Mouse (Mus musculus) left cerebral cortex, adult 18-20 months (tissue): ENCODE data around the gene Fars2. TPM values are rescaled to one million over a fixed set of nuclear protein-coding genes. Genes with fewer than 3 reads are reported as not detected.
"Not testable (repeated sequence)": the region's sequence is repeated elsewhere in the genome, so short reads cannot be mapped to it uniquely, and the experiment has no call there.

Source experiments
- DNase-seq, 2 experiments: peaks; one replicate each; pipeline ENCODE4 v3.0.0; 2021 to 2022; ENCODE audit warnings: low spot score in 2 of 2, mixed read lengths in 1 of 2
- total RNA-seq, 2 experiments: library from RNA; stranded (reverse); gene quantifications; 2 replicates each; pipeline ENCODE4 v1.2.3; 2021

Gene Fars2
- total RNA-seq, 2 experiments from 2014 or later: 39.5 to 43.8 TPM

DNA sequence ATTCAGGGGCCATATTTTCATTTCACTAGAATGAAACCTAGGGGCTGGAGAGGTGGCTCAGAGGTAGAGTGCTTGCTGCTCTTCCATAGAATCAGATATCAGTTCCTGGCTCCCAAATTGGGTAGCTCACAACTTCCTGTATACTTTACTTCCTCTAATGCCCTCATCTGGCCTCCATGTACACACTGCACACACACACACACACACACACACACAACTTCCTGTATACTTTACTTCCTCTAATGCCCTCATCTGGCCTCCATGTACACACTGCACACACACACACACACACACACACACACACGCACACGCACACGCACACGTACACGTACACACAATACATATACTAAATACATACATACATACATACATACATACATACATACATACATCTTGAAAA, 248.5 kb downstream of the Fars2 start:
- DNase-seq: not testable (repeated sequence)

DNA sequence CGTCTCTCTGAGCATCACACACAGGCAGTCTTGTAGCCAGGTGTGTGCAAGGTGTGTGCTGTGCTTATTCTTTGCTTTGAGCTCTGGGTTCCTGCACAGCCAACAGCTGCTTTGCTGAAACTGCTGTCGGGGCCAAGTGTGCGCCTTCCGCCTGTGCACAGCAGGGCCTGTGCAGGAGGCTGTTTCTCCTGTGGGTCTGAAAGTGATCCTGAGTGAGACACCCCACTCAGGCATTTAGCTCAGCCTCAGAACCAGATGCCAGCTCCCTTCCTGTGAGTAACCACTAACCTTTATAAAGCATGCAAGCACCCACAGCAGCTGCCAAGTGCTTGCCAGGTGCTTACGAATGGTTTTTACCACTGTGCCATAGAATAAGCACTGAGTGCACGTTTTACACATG, 249.1 kb downstream of the Fars2 start:
- peak; percentile 20 to 28 for DNase-seq

DNA sequence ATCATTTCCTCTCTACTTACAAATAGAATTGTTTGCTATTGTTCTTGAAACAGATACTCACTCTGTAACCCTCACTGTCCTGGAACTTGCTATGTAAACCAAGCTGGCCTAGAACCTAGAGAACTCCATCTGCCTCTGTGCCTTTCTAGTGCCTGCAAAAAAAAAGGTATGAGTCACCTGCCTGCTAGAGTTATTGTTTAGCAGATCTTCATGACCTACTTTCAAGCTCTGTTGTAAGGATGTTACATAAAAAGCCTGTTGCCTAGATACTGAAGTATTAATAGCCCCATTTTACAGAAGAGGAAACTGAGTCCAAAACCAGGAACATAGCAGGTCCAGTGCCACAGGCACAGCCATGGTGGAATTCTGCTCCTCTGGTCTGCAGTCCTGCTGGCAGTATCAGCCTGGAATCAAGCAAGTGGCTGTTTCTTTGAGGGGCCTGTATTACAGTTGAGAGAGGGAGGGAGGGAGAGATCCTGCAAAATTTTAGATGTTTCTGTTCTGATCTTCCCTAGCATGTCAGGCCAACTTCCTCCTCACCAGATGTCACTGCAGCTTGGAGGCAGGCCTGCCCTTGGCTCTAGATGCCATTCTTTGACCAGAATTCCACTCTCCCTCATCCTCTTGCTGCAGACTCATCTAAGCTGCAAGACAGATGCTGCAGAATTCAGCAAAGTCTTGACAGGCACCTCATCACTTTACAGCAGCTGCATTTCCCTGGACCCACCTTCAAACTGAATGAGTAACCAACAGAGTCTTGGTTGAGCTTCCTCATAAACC, 250.7 kb downstream of the Fars2 start:
- peak; percentile 52 to 59 for DNase-seq

DNA sequence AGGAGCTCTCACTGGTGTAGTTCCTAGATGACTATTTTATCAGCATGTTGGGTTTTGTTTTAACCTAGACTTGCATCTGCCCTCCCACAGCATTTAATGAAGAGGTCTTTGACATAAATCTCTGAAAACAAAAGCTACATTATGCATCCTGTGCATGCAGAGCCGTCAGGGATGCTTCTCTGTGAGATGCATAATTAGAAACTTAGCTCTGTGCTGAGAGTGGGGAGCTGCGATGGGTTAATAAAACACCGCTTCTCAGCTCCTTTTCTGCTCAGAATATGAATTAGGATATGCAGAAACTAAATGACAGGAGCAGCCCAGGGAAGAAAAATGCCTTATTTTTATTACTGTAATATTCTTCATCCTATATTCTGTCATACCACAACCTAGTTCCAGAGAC, 251.6 kb downstream of the Fars2 start:
- DNase-seq: peak in 1 of 2 experiments; percentile 15

DNA sequence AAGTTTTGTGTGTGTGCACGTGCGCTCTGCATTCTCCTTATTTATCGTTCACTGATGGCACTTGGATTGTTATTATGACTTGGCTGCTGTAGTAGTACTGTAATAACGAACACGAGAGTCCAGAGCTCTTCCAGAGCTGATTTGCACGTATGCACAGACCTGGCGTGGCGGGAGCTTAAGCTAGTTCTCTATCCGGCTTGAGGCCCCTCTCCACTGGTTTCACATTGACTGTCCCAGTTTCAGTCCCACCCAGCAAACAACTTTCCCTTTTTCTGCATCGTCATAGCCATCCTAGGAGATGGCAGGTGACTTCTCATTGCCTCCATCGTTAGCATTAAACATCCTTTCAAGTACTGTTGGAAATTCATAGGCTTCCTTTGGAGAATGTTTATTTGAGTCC, 252.2 kb downstream of the Fars2 start:
- DNase-seq: no peak

DNA sequence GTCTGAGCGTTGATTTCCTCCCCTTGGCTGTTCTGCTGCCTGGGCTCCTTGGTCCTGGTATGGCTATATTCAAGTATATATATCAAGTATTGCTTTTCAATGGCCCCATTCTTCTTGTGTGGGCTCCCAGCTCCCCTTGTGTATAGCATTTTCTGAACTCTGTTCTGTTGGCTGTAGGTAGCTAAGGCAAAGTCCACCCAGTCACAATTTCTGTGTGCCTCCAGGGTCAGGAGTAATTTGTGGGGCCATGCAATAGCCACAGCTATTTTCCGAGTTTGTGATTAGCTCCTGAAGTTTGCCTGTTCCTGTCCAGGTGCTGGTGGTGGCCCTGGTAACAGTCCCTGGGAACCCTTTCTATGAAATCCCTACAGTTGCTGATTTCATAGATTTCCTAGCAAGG, 266.0 kb downstream of the Fars2 start:
- no peak for DNase-seq

DNA sequence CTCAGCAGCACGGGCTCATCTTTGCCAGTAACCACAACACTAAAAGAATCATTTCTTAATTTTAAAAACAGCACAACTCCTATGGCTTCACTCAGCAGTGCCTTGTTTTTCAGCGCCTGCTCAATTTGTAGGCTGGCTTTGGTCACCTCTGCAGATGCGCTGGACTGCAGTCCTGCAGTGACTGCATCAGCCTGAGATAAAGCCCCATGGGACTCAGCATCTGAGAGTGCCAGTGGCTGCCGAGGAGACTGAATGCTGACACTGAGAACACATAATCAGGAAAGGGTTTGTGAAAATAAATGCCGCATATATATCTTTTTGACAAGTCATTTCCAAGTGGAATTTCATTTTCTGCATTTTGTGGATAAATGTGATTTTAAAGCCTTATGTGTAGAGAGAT, 268.9 kb downstream of the Fars2 start:
- no peak for DNase-seq

DNA sequence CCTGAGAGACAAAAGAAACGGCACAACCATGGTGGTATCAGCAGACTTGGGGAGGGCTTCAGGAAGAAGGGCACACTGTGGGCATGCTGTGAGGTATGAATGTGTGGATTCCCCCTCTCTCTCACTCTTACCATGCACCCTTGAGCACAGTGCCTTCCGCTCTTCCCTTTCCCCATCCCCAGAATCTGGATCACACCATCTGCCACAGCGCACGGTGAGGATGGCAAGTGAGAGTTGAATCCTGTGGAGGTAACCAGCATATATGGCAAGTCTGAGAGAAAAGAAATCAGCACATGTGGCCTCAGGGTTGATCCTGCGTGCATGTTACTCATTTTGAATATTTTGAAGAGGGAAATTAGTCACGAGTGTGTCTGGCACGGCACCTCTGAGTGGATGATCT, 274.7 kb downstream of the Fars2 start:
- DNase-seq: peak in 1 of 2 experiments; percentile 24

DNA sequence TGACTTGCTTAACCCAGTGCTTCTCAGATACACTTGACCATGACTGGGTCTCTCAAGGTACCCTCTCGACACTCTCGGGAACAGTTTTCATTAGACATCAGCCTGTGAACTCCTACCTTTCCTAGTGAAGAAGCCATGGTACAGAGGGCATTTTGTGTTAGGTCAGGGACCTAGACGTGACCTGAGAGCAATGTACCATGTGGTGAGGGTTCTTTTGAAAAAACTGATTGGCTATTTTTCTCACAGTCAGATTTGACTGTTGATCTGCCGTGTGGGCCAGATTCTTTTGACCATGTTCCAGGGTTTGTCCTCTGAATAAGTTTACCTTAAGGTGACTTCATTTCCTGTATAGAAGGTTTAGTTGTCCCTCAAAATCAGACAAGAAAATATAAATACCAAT, 275.5 kb downstream of the Fars2 start:
- DNase-seq: no peak

DNA sequence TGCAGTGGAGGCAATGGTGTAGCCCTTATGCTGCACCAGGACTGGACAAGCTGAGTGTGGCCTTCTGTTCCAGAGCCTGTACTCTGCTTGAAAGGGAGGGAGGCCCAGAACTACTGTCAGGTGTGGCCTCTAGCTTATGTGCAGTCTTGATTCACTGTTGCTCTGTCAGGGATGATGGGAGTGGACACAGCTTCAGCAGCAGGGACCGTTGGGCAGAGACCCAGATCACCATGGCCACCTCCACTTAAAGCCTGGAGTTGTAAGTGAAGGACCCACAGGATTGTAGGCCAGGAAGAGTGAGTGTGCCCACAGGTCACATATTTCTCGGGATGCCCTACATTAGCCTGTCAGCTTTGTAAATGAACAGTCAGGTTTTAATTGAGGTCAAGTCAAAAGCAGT, 283.8 kb downstream of the Fars2 start:
- no peak for DNase-seq

DNA sequence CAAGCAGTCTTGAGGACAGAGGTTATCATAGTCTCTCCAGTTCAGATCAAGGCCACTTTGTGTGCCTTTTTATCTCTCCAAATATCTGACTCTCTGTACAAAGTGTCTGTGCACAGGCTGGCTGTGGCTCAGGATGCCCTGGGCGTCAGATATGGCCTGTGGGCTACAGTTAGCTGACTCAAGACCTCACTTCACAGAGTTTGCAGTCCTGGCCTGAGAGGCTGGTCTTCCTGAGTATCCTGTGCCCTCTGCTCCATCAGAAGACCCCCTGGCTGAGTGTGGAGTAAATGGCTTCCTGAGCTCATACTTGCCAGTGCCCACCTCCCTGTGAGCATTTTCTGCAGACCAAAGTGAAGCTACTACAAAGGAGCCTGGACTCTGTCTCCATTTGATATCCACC, 296.1 kb downstream of the Fars2 start:
- DNase-seq: no peak

DNA sequence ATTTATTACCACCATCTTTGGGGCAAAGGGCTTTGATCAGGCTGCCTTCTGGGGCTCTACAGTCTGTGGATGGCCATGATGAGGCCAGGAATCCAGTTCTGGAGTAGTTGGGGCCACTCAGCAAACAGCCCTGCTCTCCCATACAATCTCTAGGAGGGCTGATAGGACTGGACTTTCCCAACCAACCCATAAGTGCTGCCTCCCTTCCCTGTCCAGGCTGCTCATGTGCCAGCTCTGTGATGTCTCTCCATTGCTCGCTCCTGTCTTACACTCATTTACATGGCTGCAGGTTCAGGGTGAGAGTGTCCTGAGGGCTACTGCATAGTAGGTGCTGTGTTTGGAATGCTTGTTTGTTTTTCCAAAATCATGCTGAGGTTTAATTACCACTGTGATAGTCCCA, 298.0 kb downstream of the Fars2 start:
- no peak for DNase-seq

DNA sequence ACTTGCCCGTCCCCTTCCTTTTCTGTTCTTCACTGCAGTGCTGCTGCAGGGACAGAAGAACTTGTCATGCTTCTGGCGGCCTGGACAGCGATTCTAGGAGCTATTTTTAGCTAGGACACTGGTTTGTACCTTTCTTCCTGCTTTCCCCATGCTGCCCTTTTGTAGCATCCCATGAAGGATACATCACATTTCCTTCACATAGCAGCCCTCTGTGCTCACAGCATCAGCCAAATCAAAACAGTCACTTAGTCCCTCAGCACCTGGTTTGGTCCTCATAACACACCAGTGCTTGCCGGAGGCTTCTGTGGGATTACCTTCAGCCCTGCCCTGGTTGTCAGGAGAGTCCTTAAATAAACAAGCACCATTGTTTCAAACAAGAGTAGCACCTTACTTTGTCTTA, 299.3 kb downstream of the Fars2 start:
- DNase-seq: no peak

DNA sequence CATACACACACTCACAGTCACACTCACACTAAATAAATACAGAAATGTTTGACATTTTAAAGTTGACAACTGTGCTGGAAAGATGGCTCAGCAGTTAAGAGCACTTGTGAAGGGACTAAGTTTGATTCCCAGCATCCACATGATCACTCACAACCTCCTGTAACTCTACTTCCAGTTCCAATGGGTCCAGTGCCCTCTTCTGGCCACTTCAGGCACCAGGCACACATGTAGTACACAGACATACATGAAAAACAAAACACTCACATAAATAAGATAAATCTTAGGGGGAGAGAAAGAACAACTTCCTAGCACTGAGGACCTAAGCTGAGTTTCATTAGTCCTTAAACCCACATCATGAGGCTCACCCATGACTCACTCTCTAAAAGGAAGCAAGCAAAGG, 302.1 kb downstream of the Fars2 start:
- DNase-seq: no peak

DNA sequence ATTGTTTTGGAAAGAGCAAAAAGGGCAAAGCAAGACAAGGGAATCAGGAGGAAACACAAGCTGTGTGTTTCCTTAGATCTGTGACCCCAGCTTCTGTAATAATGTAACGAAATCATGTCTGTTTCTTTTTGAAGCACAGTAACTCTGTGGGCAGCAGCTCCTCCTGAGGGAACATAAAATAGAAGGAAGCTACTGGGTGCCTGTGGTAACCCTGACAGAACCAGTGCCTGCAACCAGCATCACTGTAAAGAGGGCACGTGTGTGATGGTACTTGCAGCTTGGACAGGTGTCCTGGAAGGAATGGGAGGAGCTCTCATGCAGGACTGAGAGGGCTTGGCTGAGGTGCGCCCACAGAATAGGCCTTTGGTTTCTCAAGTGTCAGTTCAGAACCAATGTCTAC, 305.2 kb downstream of the Fars2 start:
- DNase-seq: no peak

DNA sequence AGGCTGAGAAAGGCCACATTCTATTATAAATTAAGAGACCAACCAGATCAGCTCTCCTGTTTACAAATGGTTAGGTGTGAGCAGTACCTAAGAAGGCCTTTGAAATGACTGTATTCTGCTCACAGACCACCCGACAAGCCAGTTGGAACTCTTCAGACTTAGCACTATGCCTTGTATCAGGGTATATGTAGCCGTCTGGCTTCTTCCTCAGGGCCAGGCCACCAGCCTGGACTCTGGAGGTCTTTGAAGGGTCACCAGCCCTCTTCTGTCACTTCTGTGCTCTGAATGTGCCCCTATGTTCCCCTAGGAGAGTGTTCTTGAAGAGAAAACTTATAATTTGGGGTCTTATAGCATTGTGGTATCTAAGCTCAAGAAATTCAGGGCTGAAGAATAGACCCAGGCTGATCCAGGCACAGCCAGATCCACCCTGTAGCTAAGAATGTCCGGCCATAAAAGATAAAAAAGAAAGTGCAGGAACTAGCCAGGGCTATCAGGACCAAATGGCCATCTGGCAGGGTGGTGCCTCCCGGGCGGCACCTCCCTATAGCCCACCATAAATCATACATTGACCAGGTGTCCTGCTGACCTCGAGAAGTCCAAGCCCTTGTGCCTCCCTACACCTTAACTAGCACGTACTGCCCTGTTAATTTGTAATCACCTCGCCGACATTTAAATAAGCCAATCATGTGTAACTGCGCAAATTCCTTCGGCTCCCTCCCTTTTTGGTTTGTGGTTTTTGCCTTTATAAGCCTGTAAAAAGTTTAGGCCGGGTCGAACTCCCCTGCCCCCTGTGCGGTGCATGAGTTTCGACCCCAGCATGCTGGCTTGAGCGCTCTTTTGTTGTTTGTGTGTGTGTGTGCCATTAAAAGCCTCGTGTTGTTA, 308.9 kb downstream of the Fars2 start:
- DNase-seq: not testable (repeated sequence)

DNA sequence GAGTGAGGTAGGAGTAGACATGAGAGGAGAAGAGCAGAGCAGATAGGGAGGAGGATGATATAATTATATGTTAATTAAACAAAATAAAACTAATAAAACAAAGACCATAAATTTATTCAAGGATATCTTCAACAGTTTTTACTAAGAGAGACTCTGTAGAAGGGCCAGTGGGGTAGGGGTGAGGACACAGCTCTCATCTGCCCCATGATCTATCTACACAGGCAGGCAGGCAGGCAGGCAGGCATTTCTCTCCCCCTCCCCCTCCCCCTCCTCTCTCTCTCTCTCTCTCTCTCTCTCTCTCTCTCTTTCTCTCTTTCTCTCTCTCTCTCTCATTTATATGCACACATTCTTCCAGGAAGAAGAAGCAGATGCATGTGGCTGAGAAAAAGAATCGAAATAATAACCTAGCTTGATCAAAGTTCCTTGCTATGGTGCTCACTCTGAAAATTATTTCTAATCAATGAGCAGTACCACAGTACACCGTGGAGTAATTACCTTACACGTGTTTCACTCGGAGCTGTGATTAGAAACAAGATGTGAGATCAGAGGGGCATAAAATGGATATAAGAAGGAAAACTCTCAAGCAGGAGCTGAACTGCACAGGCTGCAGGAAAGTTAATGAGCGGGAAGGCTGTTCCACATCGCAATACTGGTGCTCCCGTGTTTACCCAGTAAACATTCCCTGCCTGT, 312.4 kb downstream of the Fars2 start:
- no peak for DNase-seq

DNA sequence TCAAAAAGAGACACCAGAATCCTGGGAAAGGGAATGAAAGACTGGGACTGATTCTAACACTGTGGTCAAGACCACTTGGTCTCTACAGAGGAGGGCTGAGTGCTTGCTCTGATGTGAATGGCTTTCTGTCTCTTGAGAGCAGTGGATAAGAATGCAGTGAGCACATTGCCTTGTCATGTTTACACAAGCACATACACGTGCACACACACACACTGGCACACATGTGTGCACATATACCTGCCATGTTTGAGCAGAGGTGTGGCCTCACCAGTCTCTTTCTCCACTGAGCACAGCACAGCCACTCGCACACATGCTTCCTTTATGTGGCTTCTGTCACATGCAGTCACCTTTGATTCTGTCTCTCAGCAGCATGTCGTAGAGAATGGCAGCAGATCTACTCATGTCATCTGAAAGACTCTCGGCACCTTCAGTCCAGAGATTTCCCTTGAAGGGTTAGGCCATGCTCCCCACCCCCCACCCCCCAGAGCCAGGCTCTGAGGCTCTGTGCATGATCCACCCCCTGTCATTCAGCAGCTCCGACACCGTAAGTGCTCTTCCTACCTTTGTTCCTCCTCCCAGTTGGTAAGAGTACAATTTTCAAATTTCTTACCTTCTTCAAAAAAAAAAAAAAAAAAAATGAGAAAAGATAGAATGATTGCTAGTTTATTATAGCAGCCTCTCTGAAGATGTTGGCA, 313.4 kb downstream of the Fars2 start:
- DNase-seq: no peak

DNA sequence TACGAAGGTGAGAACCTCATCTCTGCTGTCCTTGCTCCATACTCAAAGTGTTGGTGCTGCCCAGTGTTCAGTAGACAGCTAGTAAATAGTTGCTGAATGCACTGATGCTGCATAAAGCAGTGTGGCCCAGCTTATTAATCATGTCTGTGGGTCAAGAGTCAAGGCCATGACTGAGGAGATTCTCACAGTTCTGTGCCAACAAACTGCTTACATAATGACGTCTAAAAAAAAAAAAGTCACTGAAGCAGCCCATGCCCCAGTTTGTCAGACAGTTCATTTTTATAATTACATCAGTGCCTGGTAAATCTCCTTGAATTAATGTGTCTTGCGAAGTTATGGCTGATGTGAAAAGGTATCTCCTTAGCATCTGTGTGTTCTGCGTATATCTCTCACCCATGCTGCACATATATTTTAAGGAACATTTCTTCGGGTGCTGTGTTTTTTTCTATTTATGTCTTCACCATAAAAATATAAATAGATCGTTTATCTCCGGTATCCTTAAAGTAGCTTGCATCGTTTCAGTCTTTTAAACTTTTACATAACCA, 314.8 kb downstream of the Fars2 start:
- DNase-seq: no peak

DNA sequence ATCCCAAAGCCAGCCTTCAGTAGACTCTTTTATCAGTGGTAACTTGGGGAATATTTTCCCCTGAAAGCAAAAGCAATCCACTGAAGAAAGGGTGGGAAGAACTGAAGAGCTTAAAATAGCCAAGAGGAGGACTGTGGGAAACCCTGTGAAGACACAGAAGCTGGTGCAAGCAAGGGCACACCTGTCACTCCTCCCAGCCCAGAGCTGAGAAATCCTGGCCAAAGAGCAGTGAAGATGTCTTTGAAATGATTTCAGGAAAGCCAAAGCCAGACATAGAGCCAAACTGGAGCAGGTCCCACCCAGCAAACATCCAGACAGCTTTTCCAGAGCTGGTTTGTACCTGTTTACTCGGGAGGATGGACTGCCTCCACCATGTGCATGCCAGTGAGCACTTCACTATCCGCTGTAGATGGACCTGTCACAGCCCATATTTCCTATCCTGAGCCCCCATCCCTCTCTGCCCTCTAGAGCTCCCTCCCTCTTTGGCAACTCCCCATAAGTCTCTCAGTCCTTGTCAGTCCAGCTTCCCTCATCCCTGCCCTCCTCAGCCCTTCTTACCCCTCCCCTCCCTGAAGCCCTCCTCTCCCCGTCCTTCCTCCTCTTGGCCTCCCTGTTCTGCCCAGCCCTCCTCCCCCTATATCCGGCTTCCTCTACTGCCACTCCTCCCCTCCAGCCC, 327.7 kb downstream of the Fars2 start:
- DNase-seq: no peak
